Mouse (Mus musculus): ENCODE results near the gene Rln3. TPM values are rescaled to one million over a fixed set of nuclear protein-coding genes. Genes with fewer than 3 reads are reported as not detected.

Rln3 gene
- total RNA-seq, 2 experiments from 2014 or later: not detected

DNA sequence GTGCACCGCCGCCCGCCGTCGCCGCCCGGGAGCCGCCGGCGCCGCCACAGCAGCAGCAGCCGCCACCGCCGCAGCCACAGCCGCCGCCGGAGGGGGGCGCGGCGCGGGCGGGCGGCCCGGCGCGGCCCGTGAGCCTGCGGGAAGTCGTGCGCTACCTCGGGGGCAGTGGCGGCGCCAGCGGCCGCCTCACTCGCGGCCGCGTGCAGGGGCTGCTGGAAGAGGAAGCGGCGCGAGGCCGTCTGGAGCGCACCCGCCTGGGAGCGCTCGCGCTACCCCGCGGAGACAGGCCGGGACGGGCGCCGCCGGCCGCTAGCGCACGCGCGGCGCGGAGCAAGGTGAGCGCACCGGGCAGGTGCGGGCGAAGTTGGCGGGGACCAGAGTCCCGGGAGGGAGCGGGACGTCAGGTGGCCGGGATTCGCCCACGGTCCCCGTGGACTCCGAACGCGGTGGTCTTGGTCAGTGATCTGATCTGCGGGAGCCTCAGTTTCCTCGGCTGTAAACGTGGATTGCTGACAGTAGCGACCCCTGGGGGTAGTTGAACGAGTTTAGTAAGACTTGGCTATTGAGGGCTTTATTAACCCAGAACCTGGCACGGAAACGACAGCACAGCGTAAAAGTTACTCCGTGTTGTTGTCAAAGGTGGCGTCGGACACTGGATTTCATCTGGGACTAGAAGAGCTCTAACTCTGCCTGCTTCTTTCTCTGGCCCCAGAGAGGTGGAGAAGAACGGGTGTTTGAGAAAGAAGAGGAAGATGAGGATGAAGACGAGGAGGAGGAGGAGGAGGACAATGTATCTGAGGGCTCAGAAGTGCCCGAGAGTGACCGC lies 46.4 kb downstream of the Rln3 start:
- peak; percentile 49 for TF ChIP-seq CTCF (IDR thresholded peaks at IDR 0.05)
- Histone ChIP-seq H3K4me3 (peak overlapping the region; percentile 84), H3K27ac (peak overlapping the region; percentile 88)
- peak; percentile 76 for DNase-seq
- intact Hi-C loops (cut with DNase I): no loop called here

DNA sequence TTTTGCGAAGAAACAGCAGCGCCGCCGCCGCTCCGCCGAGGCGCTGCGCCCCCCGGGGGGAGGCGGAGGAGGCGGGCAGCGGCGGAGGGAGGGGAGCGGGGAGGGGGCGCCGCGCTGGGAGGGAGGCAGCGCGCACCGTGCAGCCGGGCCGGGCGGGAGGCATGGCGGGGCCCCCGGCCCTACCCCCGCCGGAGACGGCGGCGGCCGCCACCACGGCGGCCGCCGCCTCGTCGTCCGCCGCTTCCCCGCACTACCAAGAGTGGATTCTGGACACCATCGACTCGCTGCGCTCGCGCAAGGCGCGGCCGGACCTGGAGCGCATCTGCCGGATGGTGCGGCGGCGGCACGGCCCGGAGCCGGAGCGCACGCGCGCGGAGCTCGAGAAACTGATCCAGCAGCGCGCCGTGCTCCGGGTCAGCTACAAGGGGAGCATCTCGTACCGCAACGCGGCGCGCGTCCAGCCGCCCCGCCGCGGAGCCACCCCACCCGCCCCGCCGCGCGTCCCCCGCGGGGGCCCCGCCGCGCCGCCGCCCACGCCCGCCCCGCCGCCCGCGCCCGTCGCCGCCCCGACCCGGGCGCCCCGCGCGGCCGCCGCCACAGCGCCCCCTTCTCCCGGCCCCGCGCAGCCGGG lies 47.2 kb downstream of the Rln3 start, which contains the start of gene Samd1:
Gene Samd1 (plus strand): TSS at position 162 of the 631 bp plus-strand sequence.
- peak; percentile 75 for DNase-seq
- H3K27ac ChIP-seq: peak within 1 kb of the TSS; percentile 98
- H3K4me3 ChIP-seq: peak within 1 kb of the TSS; percentile 93
- intact Hi-C loops (cut with DNase I): no loop called here
- TF ChIP-seq CTCF (IDR thresholded peaks at IDR 0.05): no peak

DNA sequence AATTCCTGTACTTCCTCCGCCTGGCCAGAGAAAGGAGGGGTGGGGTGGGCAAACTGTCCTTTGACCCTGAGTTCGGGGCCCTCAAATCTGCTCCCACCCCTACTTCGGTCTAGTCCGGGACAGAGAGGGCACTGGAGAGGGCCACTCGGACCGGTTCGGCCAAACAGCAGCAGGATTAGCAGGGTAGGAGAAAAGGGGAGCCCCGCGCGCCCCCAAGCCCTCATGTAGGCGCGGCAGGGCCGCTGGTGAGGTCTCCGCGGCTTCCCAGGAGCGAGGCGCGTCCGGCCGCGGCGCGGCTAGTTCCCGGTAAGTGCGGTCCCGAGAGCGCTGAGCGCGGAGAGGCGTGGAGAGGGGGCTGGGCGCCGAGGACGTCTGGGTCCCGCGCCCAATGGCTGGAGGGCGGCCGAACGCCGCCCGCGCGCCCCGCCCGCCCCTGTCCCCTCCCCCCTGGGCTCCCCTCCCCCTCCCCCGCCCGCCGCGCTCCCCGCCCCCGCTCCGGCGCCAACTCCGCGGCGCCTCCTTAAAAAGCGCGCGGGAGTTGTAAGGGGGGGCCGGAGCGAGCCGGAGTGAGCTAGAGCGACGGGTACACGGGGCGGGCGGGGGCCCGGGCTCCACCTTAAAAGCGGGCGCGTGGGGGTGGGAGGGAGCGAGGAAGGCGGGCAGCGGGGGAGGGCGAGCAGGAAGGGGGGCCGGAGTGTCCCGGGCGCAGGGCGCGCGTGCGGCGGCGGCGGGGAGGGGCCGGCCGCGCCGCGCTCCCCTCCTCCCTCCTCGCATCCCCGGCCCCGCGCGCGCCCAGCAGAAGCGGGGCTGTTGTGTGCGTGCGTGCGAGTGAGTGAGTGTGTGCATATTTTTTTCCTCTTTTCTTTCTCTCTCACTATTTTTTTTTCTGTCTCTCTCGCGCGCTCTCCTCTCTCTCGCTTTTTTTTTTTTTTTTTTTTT lies 48.0 kb downstream of the Rln3 start:
- intact Hi-C loops (cut with DNase I): no loop called here
- no peak for TF ChIP-seq CTCF (IDR thresholded peaks at IDR 0.05)
- peak; percentile 97 for DNase-seq
- Histone ChIP-seq H3K4me3 (peak overlapping the region; percentile 93), H3K27ac (peak overlapping the region; percentile 98)

DNA sequence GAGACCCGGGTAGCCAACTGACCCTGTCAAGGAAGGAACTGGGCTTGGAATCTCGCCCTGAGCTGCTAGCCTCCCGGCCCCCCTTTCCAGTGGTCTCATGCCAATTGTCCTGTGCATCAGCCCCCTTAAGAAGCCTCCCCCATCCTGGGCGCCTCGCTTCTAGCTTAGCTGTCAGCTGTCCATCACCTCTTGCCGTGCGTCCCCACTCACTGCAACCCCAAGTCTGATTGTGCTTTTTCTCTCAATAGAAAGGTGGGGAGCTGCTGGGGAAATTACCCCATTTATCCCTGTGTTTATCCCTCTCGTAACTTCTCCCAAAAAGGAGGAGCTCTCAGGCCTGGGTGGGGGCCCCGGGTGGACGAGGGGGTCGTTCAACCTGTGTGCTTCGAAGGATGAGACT lies 48.8 kb downstream of the Rln3 start:
- peak overlapping the region; percentile 93 for H3K4me3 ChIP-seq
- H3K27ac ChIP-seq: peak overlapping the region; percentile 98
- TF ChIP-seq CTCF (IDR thresholded peaks at IDR 0.05): no peak
- no peak for DNase-seq
- intact Hi-C loops (cut with DNase I): loop anchor here (2.0 kb wide), 1 partner anchor 15 kb away; no protein-coding TSS in a partner anchor

DNA sequence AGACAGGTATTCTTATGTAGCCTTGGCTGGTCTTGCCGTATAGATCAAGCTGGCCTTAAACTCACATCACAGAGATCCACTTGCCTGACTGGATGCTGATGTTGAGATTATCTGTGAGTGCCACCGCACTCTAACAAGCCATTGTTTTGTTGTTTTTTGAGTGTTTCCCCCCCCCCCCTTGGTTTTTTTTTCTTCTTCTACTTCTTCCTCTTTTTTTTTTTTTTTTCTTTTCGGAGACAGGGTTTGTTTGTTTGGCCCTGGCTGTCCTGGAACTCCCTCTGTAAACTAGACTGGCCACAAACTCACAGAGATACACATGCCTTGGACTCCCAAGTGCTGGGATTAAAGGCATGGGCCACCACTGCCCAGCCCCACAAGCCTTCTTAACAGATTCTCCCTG lies 50.8 kb downstream of the Rln3 start:
- H3K27ac ChIP-seq: no peak overlapping the region
- TF ChIP-seq CTCF (IDR thresholded peaks at IDR 0.05): no peak
- no peak overlapping the region for H3K4me3 ChIP-seq
- DNase-seq: no peak
- intact Hi-C loops (cut with DNase I): loop anchor here (2.0 kb wide), 1 partner anchor 13 kb away; no protein-coding TSS in a partner anchor

Small RNAs within 50 kb of the gene (microRNA-seq; reads per million reads assigned to microRNA genes)
- gene Mir1199: 14.5 reads per million, percentile 12 among the genes with 10 or more reads in this experiment
- not detected for gene Mir709
- gene Mir8111: 5.8 reads per million

Other genes starting within 250 kb of the Rln3 start
- 10 to 100 TPM; 14.7 to 22.5 TPM for gene Adgrl1, start 144.9 kb downstream of the Rln3 start, total RNA-seq (2021)
- gene Gm10644, start 89.8 kb downstream of the Rln3 start, total RNA-seq (2021): under 1 TPM; 0.64 to 0.84 TPM
- gene Asf1b, start 89.5 kb downstream of the Rln3 start, total RNA-seq (2021): under 1 TPM; 0.23 to 0.42 TPM
- 100 to 1,000 TPM; 137 to 165 TPM for gene Prkaca, start 72.0 kb downstream of the Rln3 start, total RNA-seq (2021)
- gene Samd1, start 47.3 kb downstream of the Rln3 start, total RNA-seq (2021): 10 to 100 TPM; 15.1 to 19.8 TPM
- gene 1700067K01Rik, start 43.5 kb downstream of the Rln3 start, total RNA-seq (2021): under 1 TPM in 1 of 2 experiments, not detected in 1; 0.48 TPM
- 1 to 10 TPM; 1.5 to 2.1 TPM for gene 2210011C24Rik, start 32.8 kb downstream of the Rln3 start, total RNA-seq (2021)
- under 1 TPM in 1 of 2 experiments, not detected in 1; 0.31 TPM for gene Palm3, start 23.5 kb downstream of the Rln3 start, total RNA-seq (2021)
- gene Il27ra, start 2.4 kb downstream of the Rln3 start, total RNA-seq (2021): under 1 TPM; 0.36 to 0.61 TPM
- 1 to 10 TPM in 1 of 2 experiments, under 1 TPM in 1; 0.84 to 1.2 TPM for gene Gm10643, start 20.1 kb upstream of the Rln3 start, total RNA-seq (2021)
- 1 to 10 TPM; 4.4 to 4.7 TPM for gene Rfx1, start 21.8 kb upstream of the Rln3 start, total RNA-seq (2021)
- 1 to 10 TPM; 4.8 to 5.4 TPM for gene Dcaf15, start 59.8 kb upstream of the Rln3 start, total RNA-seq (2021)
- gene Podnl1, start 81.0 kb upstream of the Rln3 start, total RNA-seq (2021): not detected
- 10 to 100 TPM; 16.8 to 18.6 TPM for gene Cc2d1a, start 102.9 kb upstream of the Rln3 start, total RNA-seq (2021)
- under 1 TPM; 0.28 to 0.50 TPM for gene 4930432K21Rik, start 103.0 kb upstream of the Rln3 start, total RNA-seq (2021)
- gene Nanos3, start 140.2 kb upstream of the Rln3 start, total RNA-seq (2021): not detected
- gene Zswim4, start 192.1 kb upstream of the Rln3 start, total RNA-seq (2021): 1 to 10 TPM; 5.2 to 8.6 TPM
- 100 to 1,000 TPM; 187 to 222 TPM for gene D8Ertd738e, start 204.7 kb upstream of the Rln3 start, total RNA-seq (2021)
- 10 to 100 TPM; 14.0 to 15.9 TPM for gene Mri1, start 212.3 kb upstream of the Rln3 start, total RNA-seq (2021)
- 1 to 10 TPM; 7.7 to 9.1 TPM for gene Ccdc130, start 225.4 kb upstream of the Rln3 start, total RNA-seq (2021)